ENCODE assay signal across 8 mouse cellular contexts in the genomic region with DNA sequence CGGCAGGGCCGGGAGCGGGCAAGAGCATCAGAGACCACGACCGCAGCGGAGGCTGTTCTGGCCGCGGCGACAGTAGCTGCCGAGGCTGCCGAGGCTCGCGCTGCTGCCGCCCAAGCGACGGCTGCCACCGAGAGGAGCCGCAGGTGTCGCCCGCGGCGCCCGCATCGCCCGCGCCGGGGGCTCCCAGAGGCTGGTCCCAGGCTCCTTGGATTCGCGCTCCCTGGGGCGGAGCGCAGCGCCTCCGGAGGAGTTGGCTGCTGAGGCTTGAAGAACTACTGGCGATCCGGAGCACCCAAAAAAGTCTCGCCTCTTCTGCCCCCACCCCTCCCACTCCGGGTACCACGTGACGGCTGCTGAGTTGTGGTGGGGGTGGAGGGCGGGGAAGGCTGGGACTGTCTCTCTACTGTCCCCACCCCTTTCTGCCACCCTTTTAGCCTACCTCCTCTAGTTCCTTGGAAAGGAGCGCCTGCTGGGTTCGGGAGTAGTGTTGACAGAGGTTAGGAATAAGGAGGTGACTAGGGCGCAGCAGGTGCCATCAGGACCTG. TPM values are rescaled to one million over a fixed set of nuclear protein-coding genes. Genes with fewer than 3 reads are reported as not detected.
DNase-seq lines count a peak whose midpoint lies in the region; ATAC-seq and TF ChIP-seq lines count a peak whose summit lies in the region.

No protein-coding gene starts in this region.

- H3K4me2 ChIP-seq in kidney, embryonic 14.5 days (replicated peaks; ENCODE audit: low read depth, low read length): peak overlapping the region; percentile 95
- H3K4me2 ChIP-seq in embryonic facial prominence, embryonic 11.5 days (ENCODE audit: low read depth, low read length): peak overlapping the region; percentile 92
- H3K4me2 ChIP-seq in heart, postnatal 0 days (ENCODE audit: low read depth, low read length): peak overlapping the region; percentile 84
- peak overlapping the region; percentile 74 for H3K4me2 ChIP-seq in lung, postnatal 0 days (replicated peaks; ENCODE audit: low read depth, low read length)

- H3K27me3 ChIP-seq in kidney, embryonic 14.5 days (ENCODE audit: control insufficient read depth, insufficient read depth, low read length): peaks cover 36% of the 10 kb centered on the region
- H3K27me3 ChIP-seq in embryonic facial prominence, embryonic 11.5 days (ENCODE audit: control insufficient read depth, insufficient read depth, low read length): peaks cover 21% of the 10 kb centered on the region
- H3K27me3 ChIP-seq in heart, postnatal 0 days (ENCODE audit: control insufficient read depth, insufficient read depth, low read length): peaks cover 46% of the 10 kb centered on the region
- 0 out of 2 replicates have a peak, but pooled peaks cover 11% of the 10 kb centered on the region for H3K27me3 ChIP-seq in lung, postnatal 0 days (replicated peaks; ENCODE audit: insufficient read depth, low read length)

- no peaks in the 10 kb centered on the region for H3K36me3 ChIP-seq in kidney, embryonic 14.5 days (ENCODE audit: control insufficient read depth, insufficient read depth, low read length)
- no peaks in the 10 kb centered on the region for H3K36me3 ChIP-seq in embryonic facial prominence, embryonic 11.5 days (replicated peaks; ENCODE audit: control insufficient read depth, insufficient read depth, low read depth, low read length)
- no peaks in the 10 kb centered on the region for H3K36me3 ChIP-seq in heart, postnatal 0 days (replicated peaks; ENCODE audit: control insufficient read depth, insufficient read depth, low read length)
- no peaks in the 10 kb centered on the region; the same call in 1 of the 2 replicates for H3K36me3 ChIP-seq in lung, postnatal 0 days (ENCODE audit: insufficient read depth, low read length)

- WGBS in kidney, embryonic 14.5 days: under 1% methylated on average over 42 of the region's 43 CpGs
- under 1% methylated on average over 43 of the region's 43 CpGs for WGBS in embryonic facial prominence, embryonic 11.5 days
- WGBS in heart, postnatal 0 days: under 1% methylated on average over 43 of the region's 43 CpGs
- under 1% methylated on average over 35 of the region's 43 CpGs for WGBS in lung, postnatal 0 days

- H3K4me1 ChIP-seq in kidney, embryonic 14.5 days (ENCODE audit: control insufficient read depth, insufficient read depth, low read length): peaks cover 17% of the 10 kb centered on the region
- peaks cover 2% of the 10 kb centered on the region; the same call in 1 of the 2 replicates for H3K4me1 ChIP-seq in embryonic facial prominence, embryonic 11.5 days (ENCODE audit: control insufficient read depth, insufficient read depth, low read length)
- peaks cover 4% of the 10 kb centered on the region; the same call in 1 of the 2 replicates for H3K4me1 ChIP-seq in heart, postnatal 0 days (ENCODE audit: control insufficient read depth, insufficient read depth)
- no peaks in the 10 kb centered on the region for H3K4me1 ChIP-seq in lung, postnatal 0 days (ENCODE audit: insufficient read depth, low read depth, low read length)

- H3K4me3 ChIP-seq in kidney, embryonic 14.5 days (ENCODE audit: low read length): peak overlapping the region; percentile 46
- peak overlapping the region; percentile 50 for H3K4me3 ChIP-seq in embryonic facial prominence, embryonic 11.5 days (ENCODE audit: low read depth, low read length)
- peak overlapping the region; percentile 48 for H3K4me3 ChIP-seq in heart, postnatal 0 days (ENCODE audit: low read depth, low read length)
- H3K4me3 ChIP-seq in lung, postnatal 0 days (ENCODE audit: low read depth, low read length): peak overlapping the region; percentile 37

- no peak for TF ChIP-seq EP300 in heart, postnatal 0 days (IDR thresholded peaks at IDR 0.05; ENCODE audit: low read depth)
- no peak for TF ChIP-seq EP300 in lung, postnatal 0 days (IDR thresholded peaks at IDR 0.05)

- no peak for DNase-seq in kidney, adult 11 months
- peak; percentile 28 for DNase-seq in embryonic facial prominence, embryonic 11.5 days (ENCODE audit: low spot score)
- no peak for DNase-seq in heart, postnatal 0 days (ENCODE audit: low spot score)
- peak; percentile 37 to 46 for DNase-seq in layer of hippocampus, postnatal 25 days (ENCODE audit: extremely low spot score in 1 of 2, low spot score in 1 of 2)
- DNase-seq in lung, postnatal 0 days (ENCODE audit: low spot score): peak; percentile 47
- peak; percentile 62 to 63 for DNase-seq in right cerebral cortex, postnatal 36 days (ENCODE audit: low spot score in 2 of 2)
- DNase-seq in T-cell, adult 2 months (ENCODE audit: low spot score): no peak

- H3K9me3 ChIP-seq in kidney, embryonic 14.5 days (ENCODE audit: control insufficient read depth, low read length): no peaks in the 10 kb centered on the region
- no peaks in the 10 kb centered on the region for H3K9me3 ChIP-seq in embryonic facial prominence, embryonic 11.5 days (replicated peaks; ENCODE audit: control insufficient read depth, low read length)
- no peaks in the 10 kb centered on the region for H3K9me3 ChIP-seq in heart, postnatal 0 days (replicated peaks; ENCODE audit: control insufficient read depth, low read length)
- no peaks in the 10 kb centered on the region for H3K9me3 ChIP-seq in lung, postnatal 0 days (ENCODE audit: low read length)

- peak; percentile 70 for ATAC-seq in kidney, embryonic 14.5 days (ENCODE audit: low FRiP score, low TSS enrichment)
- peak; percentile 37; the same call in 1 of the 2 replicates for ATAC-seq in embryonic facial prominence, embryonic 11.5 days (replicated peaks; ENCODE audit: insufficient number of reproducible peaks, low FRiP score, low TSS enrichment, low read depth)
- peak; percentile 66 for ATAC-seq in heart, postnatal 0 days (ENCODE audit: insufficient read depth, low read depth)
- peak; percentile 80 for ATAC-seq in lung, postnatal 0 days

- H3K9ac ChIP-seq in kidney, embryonic 14.5 days (ENCODE audit: low read depth, low read length): peak overlapping the region; percentile 42
- peak overlapping the region; percentile 19 for H3K9ac ChIP-seq in embryonic facial prominence, embryonic 11.5 days (replicated peaks; ENCODE audit: low read length)
- 0 out of 2 replicates have a peak overlapping the region, but pooled peaks have one; percentile 34 for H3K9ac ChIP-seq in heart, postnatal 0 days (replicated peaks; ENCODE audit: low read depth, low read length)
- H3K9ac ChIP-seq in lung, postnatal 0 days (replicated peaks; ENCODE audit: low read depth): no peak overlapping the region

- TF ChIP-seq CTCF in heart, postnatal 0 days (IDR thresholded peaks at IDR 0.05; ENCODE audit: low read depth): no peak
- TF ChIP-seq CTCF in lung, postnatal 0 days (IDR thresholded peaks at IDR 0.05): no peak; the same call in 1 of the 2 replicates

- no peak overlapping the region for H3K27ac ChIP-seq in kidney, embryonic 14.5 days (ENCODE audit: low read depth, low read length)
- H3K27ac ChIP-seq in embryonic facial prominence, embryonic 11.5 days (replicated peaks; ENCODE audit: low read depth, low read length): no peak overlapping the region
- H3K27ac ChIP-seq in heart, postnatal 0 days (ENCODE audit: low read depth): no peak overlapping the region
- H3K27ac ChIP-seq in lung, postnatal 0 days (ENCODE audit: low read length): no peak overlapping the region

RNA-seq across cellular contexts. Expression of gene Lypd1, which starts 0.9 kb away (rescaled TPM):
- polyA plus RNA-seq in kidney, embryonic 14.5 days (2014; fragmentation: Nextera tagmentation; extraction: Ambion mirVana): 0.19 and 2.0 TPM in 2 replicates
- polyA plus RNA-seq in embryonic facial prominence, embryonic 11.5 days (2014; fragmentation: Nextera tagmentation; extraction: Ambion mirVana): 8.2 and 11.7 TPM in 2 replicates
- 0.15 and 0.42 TPM in 2 replicates for total RNA-seq in heart, postnatal 0 days (2014; rRNA removed; ENCODE audit: low replicate concordance)
- 0.55 and 1.4 TPM in 2 replicates for polyA plus RNA-seq in heart, postnatal 0 days (2015; fragmentation: Nextera tagmentation; extraction: Ambion mirVana)
- total RNA-seq in layer of hippocampus, postnatal 25 days (2021): 100 to 1,000 TPM in 1 of 2 experiments, 10 to 100 TPM in 1; 97.5 to 112 TPM
- polyA plus RNA-seq in lung, postnatal 0 days (2015; fragmentation: Nextera tagmentation; extraction: Ambion mirVana): 0.20 and 0.51 TPM in 2 replicates

Comparison
In these comparisons a context has a peak if more than half of its experiments do, and no peak if none do; other contexts are left out.
1. DNase-seq: peak in embryonic facial prominence, embryonic 11.5 days (single experiment), layer of hippocampus, postnatal 25 days (2 of 2), lung, postnatal 0 days (single experiment) and right cerebral cortex, postnatal 36 days (2 of 2); none in kidney, adult 11 months (single experiment), heart, postnatal 0 days (single experiment) and T-cell, adult 2 months (single experiment).
2. Peak in every context shown above with its lines, with median percentiles within 50 percentile points of each other: ATAC-seq, H3K4me2 ChIP-seq and H3K4me3 ChIP-seq.